Mouse (Mus musculus) heart, postnatal 25 days (tissue): ENCODE data around the gene Ceacam9. TPM values are rescaled to one million over a fixed set of nuclear protein-coding genes. Genes with fewer than 3 reads are reported as not detected.
A peak's percentile ranks its signal among the peaks of the same experiment; 100 is the strongest.

Source experiments
- DNase-seq: peaks from one replicate; pipeline ENCODE4 v3.0.0; 2022; ENCODE audit warnings: low spot score
- intact Hi-C: fragments of 180-260 bp; cut with DNase I; formaldehyde crosslinking; loops from one replicate; pipeline ENCODE4 v1.15.1; 2025
- total RNA-seq, 2 experiments: library from RNA; stranded (reverse); gene quantifications; 2 replicates each; pipeline ENCODE4 v1.2.3; 2021

Ceacam9 gene
- total RNA-seq, 2 experiments from 2014 or later: not detected

- intact Hi-C loops: loop anchor here (10.0 kb wide), 1 partner anchor 353 kb away; the partner anchor contains the start of gene Sae1
- peak; percentile 93 for DNase-seq
Observed at GRCm38 (mm10) chr7:16738073-16738696, 16.5 kb downstream of the Ceacam9 start, which contains the start of gene Ap2s1. Ap2s1 (plus strand) TSS chr7:16738410.

GRCm38 (mm10) chr7:16739056-16739604 lies 17.4 kb downstream of the Ceacam9 start:
- intact Hi-C loops: loop anchor here (10.0 kb wide), 1 partner anchor 354 kb away; the partner anchor contains the start of gene Sae1
- DNase-seq: no peak

- intact Hi-C loops: loop anchor here (10.0 kb wide), 1 partner anchor 149 kb away; the partner anchor contains the start of gene Gng8
- no peak for DNase-seq
Observed at GRCm38 (mm10) chr7:16745373-16745772, 23.6 kb downstream of the Ceacam9 start.

GRCm38 (mm10) chr7:16746093-16746492 lies 24.4 kb downstream of the Ceacam9 start:
- intact Hi-C loops: loop anchor here (2.0 to 10.0 kb wide), 3 partner anchors 35 to 149 kb away; partner anchors contain the start of genes Gng8 and Slc1a5
- no peak for DNase-seq

GRCm38 (mm10) chr7:16747656-16748055 lies 25.9 kb downstream of the Ceacam9 start:
- DNase-seq: no peak
- intact Hi-C loops: loop anchor here (2.0 to 10.0 kb wide), 3 partner anchors 33 to 147 kb away; partner anchors contain the start of genes Gng8 and Slc1a5

GRCm38 (mm10) chr7:16752016-16752415 lies 30.3 kb downstream of the Ceacam9 start:
- intact Hi-C loops: no loop called here
- DNase-seq: no peak

- intact Hi-C loops: no loop called here
- peak; percentile 43 for DNase-seq
Observed at GRCm38 (mm10) chr7:16755362-16756017, 33.8 kb downstream of the Ceacam9 start.

- no peak for DNase-seq
- intact Hi-C loops: no loop called here
Observed at GRCm38 (mm10) chr7:16758872-16759574, 37.3 kb downstream of the Ceacam9 start.

GRCm38 (mm10) chr7:16760292-16760691 lies 38.6 kb downstream of the Ceacam9 start:
- intact Hi-C loops: loop anchor here (2.0 kb wide), 1 partner anchor 23 kb away; no protein-coding TSS in a partner anchor
- DNase-seq: peak; percentile 60

GRCm38 (mm10) chr7:16761005-16761481 lies 39.3 kb downstream of the Ceacam9 start:
- DNase-seq: peak; percentile 81
- intact Hi-C loops: loop anchor here (2.0 kb wide), 1 partner anchor 22 kb away; no protein-coding TSS in a partner anchor

GRCm38 (mm10) chr7:16761630-16762029 lies 39.9 kb downstream of the Ceacam9 start:
- intact Hi-C loops: loop anchor here (2.0 kb wide), 1 partner anchor 21 kb away; no protein-coding TSS in a partner anchor
- DNase-seq: no peak

GRCm38 (mm10) chr7:16763463-16764218 lies 41.9 kb downstream of the Ceacam9 start:
- peak; percentile 57 for DNase-seq
- intact Hi-C loops: no loop called here

- intact Hi-C loops: no loop called here
- no peak for DNase-seq
Observed at GRCm38 (mm10) chr7:16766443-16766842, 44.7 kb downstream of the Ceacam9 start.

Other genes with a start within 250 kb of the Ceacam9 start
- not detected for gene Npas1, start 244.2 kb upstream of the Ceacam9 start, total RNA-seq
- gene Arhgap35, start 106.9 kb upstream of the Ceacam9 start, total RNA-seq: 10 to 100 TPM; 34.2 to 35.8 TPM
- not detected for gene Ceacam15, start 46.2 kb upstream of the Ceacam9 start, total RNA-seq
- 10 to 100 TPM; 80.9 to 87.9 TPM for gene Ap2s1, start 16.5 kb downstream of the Ceacam9 start, total RNA-seq
- 10 to 100 TPM; 18.5 to 22.8 TPM for gene Slc1a5, start 59.4 kb downstream of the Ceacam9 start, total RNA-seq
- gene Strn4, start 94.0 kb downstream of the Ceacam9 start, total RNA-seq: 10 to 100 TPM; 54.8 to 65.5 TPM
- 10 to 100 TPM; 46.2 to 48.0 TPM for gene Fkrp, start 94.8 kb downstream of the Ceacam9 start, total RNA-seq
- gene Prkd2, start 121.0 kb downstream of the Ceacam9 start, total RNA-seq: 10 to 100 TPM; 18.0 to 22.9 TPM
- 10 to 100 TPM; 15.2 to 17.4 TPM for gene Dact3, start 153.4 kb downstream of the Ceacam9 start, total RNA-seq
- under 1 TPM; 0.45 to 0.86 TPM for gene Gng8, start 169.9 kb downstream of the Ceacam9 start, total RNA-seq
- gene Ptgir, start 184.6 kb downstream of the Ceacam9 start, total RNA-seq: 1 to 10 TPM; 2.1 to 3.1 TPM
- 100 to 1,000 TPM; 196 to 203 TPM for gene Calm3, start 202.2 kb downstream of the Ceacam9 start, total RNA-seq
- 1 to 10 TPM; 3.7 to 4.1 TPM for gene Pnmal2, start 222.8 kb downstream of the Ceacam9 start, total RNA-seq
- not detected for gene Pnmal1, start 237.8 kb downstream of the Ceacam9 start, total RNA-seq